Mouse (Mus musculus): ENCODE data around the gene Appl2. TPM values are rescaled to one million over a fixed set of nuclear protein-coding genes. Genes with fewer than 3 reads are reported as not detected.

The Appl2 gene
- polyA plus RNA-seq (2014; fragmentation: Nextera tagmentation; extraction: Ambion mirVana) = 34.2 and 55.1 TPM in 2 replicates

GRCm38 (mm10) chr10:83648131-83649020 is at the start of gene Appl2:
Gene Appl2 (minus strand): TSS chr10:83648738.
- WGBS = 0% methylated on average over 57 of the region's 59 CpGs
- Histone ChIP-seq H3K9ac (replicated peaks; ENCODE audit: low read depth, low read length) (peak within 1 kb of the TSS; percentile 82), H3K4me1 (ENCODE audit: control insufficient read depth, insufficient read depth, low read length) (peaks cover 18% of the 10 kb centered on the region), H3K27me3 (ENCODE audit: control insufficient read depth, insufficient read depth, low read length) (no peaks in the 10 kb centered on the region), H3K9me3 (ENCODE audit: control insufficient read depth, low read length) (no peaks in the 10 kb centered on the region), H3K4me3 (ENCODE audit: low read depth, low read length) (peak within 1 kb of the TSS; percentile 68), H3K4me2 (ENCODE audit: low read depth, low read length) (peak within 1 kb of the TSS; percentile 71), H3K27ac (ENCODE audit: low read depth, low read length) (peak within 1 kb of the TSS; percentile 71), H3K36me3 (ENCODE audit: control insufficient read depth, insufficient read depth, low read length) (no peaks in the 10 kb centered on the region)
- ATAC-seq (ENCODE audit: low read depth) = peak; percentile 97

GRCm38 (mm10) chr10:83696226-83696625 is 47.7 kb upstream of the Appl2 start:
- Histone ChIP-seq H3K27me3 (ENCODE audit: control insufficient read depth, insufficient read depth, low read length) (no peaks in the 10 kb centered on the region), H3K27ac (ENCODE audit: low read depth, low read length) (no peak overlapping the region), H3K9ac (replicated peaks; ENCODE audit: low read depth, low read length) (no peak overlapping the region), H3K4me3 (ENCODE audit: low read depth, low read length) (no peak overlapping the region), H3K4me1 (ENCODE audit: control insufficient read depth, insufficient read depth, low read length) (no peaks in the 10 kb centered on the region), H3K9me3 (ENCODE audit: control insufficient read depth, low read length) (no peaks in the 10 kb centered on the region), H3K4me2 (ENCODE audit: low read depth, low read length) (no peak overlapping the region), H3K36me3 (ENCODE audit: control insufficient read depth, insufficient read depth, low read length) (no peaks in the 10 kb centered on the region)
- 90% methylated on average over 4 of the region's 4 CpGs for WGBS
- ATAC-seq (ENCODE audit: low read depth) = no peak

GRCm38 (mm10) chr10:83692175-83692895 is 43.8 kb upstream of the Appl2 start:
- Histone ChIP-seq H3K4me2 (ENCODE audit: low read depth, low read length) (no peak overlapping the region), H3K36me3 (ENCODE audit: control insufficient read depth, insufficient read depth, low read length) (no peaks in the 10 kb centered on the region), H3K9ac (replicated peaks; ENCODE audit: low read depth, low read length) (no peak overlapping the region), H3K27me3 (ENCODE audit: control insufficient read depth, insufficient read depth, low read length) (no peaks in the 10 kb centered on the region), H3K4me3 (ENCODE audit: low read depth, low read length) (no peak overlapping the region), H3K9me3 (ENCODE audit: control insufficient read depth, low read length) (no peaks in the 10 kb centered on the region), H3K27ac (ENCODE audit: low read depth, low read length) (no peak overlapping the region), H3K4me1 (ENCODE audit: control insufficient read depth, insufficient read depth, low read length) (no peaks in the 10 kb centered on the region)
- 86% methylated on average over 11 of the region's 11 CpGs for WGBS
- ATAC-seq (ENCODE audit: low read depth) = no peak

- ATAC-seq (ENCODE audit: low read depth) = no peak
- Histone ChIP-seq H3K4me1 (ENCODE audit: control insufficient read depth, insufficient read depth, low read length) (no peaks in the 10 kb centered on the region), H3K4me2 (ENCODE audit: low read depth, low read length) (no peak overlapping the region), H3K27ac (ENCODE audit: low read depth, low read length) (no peak overlapping the region), H3K9ac (replicated peaks; ENCODE audit: low read depth, low read length) (no peak overlapping the region), H3K4me3 (ENCODE audit: low read depth, low read length) (no peak overlapping the region), H3K9me3 (ENCODE audit: control insufficient read depth, low read length) (no peaks in the 10 kb centered on the region), H3K27me3 (ENCODE audit: control insufficient read depth, insufficient read depth, low read length) (no peaks in the 10 kb centered on the region), H3K36me3 (ENCODE audit: control insufficient read depth, insufficient read depth, low read length) (no peaks in the 10 kb centered on the region)
- WGBS = 93% methylated on average over 2 of the region's 2 CpGs
Measured at GRCm38 (mm10) chr10:83688215-83688614, 39.7 kb upstream of the Appl2 start.

GRCm38 (mm10) chr10:83681334-83681733 is 32.8 kb upstream of the Appl2 start:
- no peak for ATAC-seq (ENCODE audit: low read depth)
- H3K4me2 ChIP-seq (ENCODE audit: low read depth, low read length) = no peak overlapping the region
- 88% methylated on average over 12 of the region's 12 CpGs for WGBS

GRCm38 (mm10) chr10:83666556-83666955 is 18.0 kb upstream of the Appl2 start:
- Histone ChIP-seq H3K36me3 (ENCODE audit: control insufficient read depth, insufficient read depth, low read length) (no peaks in the 10 kb centered on the region), H3K4me3 (ENCODE audit: low read depth, low read length) (no peak overlapping the region), H3K27ac (ENCODE audit: low read depth, low read length) (no peak overlapping the region), H3K9me3 (ENCODE audit: control insufficient read depth, low read length) (no peaks in the 10 kb centered on the region), H3K4me1 (ENCODE audit: control insufficient read depth, insufficient read depth, low read length) (no peaks in the 10 kb centered on the region), H3K4me2 (ENCODE audit: low read depth, low read length) (no peak overlapping the region), H3K27me3 (ENCODE audit: control insufficient read depth, insufficient read depth, low read length) (no peaks in the 10 kb centered on the region), H3K9ac (replicated peaks; ENCODE audit: low read depth, low read length) (no peak overlapping the region)
- WGBS = 89% methylated on average over 4 of the region's 4 CpGs
- ATAC-seq (ENCODE audit: low read depth) = no peak

More at GRCm38 (mm10) chr10:83681334-83681733, 32.8 kb upstream of the Appl2 start:
- H3K4me3 ChIP-seq (ENCODE audit: low read depth, low read length) = no peak overlapping the region
- no peaks in the 10 kb centered on the region for H3K4me1 ChIP-seq (ENCODE audit: control insufficient read depth, insufficient read depth, low read length)
- no peak overlapping the region for H3K9ac ChIP-seq (replicated peaks; ENCODE audit: low read depth, low read length)
- H3K27ac ChIP-seq (ENCODE audit: low read depth, low read length) = no peak overlapping the region
- no peaks in the 10 kb centered on the region for H3K9me3 ChIP-seq (ENCODE audit: control insufficient read depth, low read length)
- H3K27me3 ChIP-seq (ENCODE audit: control insufficient read depth, insufficient read depth, low read length) = no peaks in the 10 kb centered on the region
- no peaks in the 10 kb centered on the region for H3K36me3 ChIP-seq (ENCODE audit: control insufficient read depth, insufficient read depth, low read length)

GRCm38 (mm10) chr10:83661925-83662324 is 13.4 kb upstream of the Appl2 start:
- no peaks in the 10 kb centered on the region for H3K9me3 ChIP-seq (ENCODE audit: control insufficient read depth, low read length)
- H3K4me3 ChIP-seq (ENCODE audit: low read depth, low read length) = no peak overlapping the region
- WGBS = 71% methylated on average over 8 of the region's 8 CpGs
- H3K4me2 ChIP-seq (ENCODE audit: low read depth, low read length) = no peak overlapping the region
- H3K27me3 ChIP-seq (ENCODE audit: control insufficient read depth, insufficient read depth, low read length) = no peaks in the 10 kb centered on the region
- no peak for ATAC-seq (ENCODE audit: low read depth)
- no peak overlapping the region for H3K9ac ChIP-seq (replicated peaks; ENCODE audit: low read depth, low read length)
- no peak overlapping the region for H3K27ac ChIP-seq (ENCODE audit: low read depth, low read length)
- no peaks in the 10 kb centered on the region for H3K36me3 ChIP-seq (ENCODE audit: control insufficient read depth, insufficient read depth, low read length)
- H3K4me1 ChIP-seq (ENCODE audit: control insufficient read depth, insufficient read depth, low read length) = no peaks in the 10 kb centered on the region

- Histone ChIP-seq H3K4me3 (ENCODE audit: low read depth, low read length) (no peak overlapping the region), H3K27ac (ENCODE audit: low read depth, low read length) (no peak overlapping the region), H3K9me3 (ENCODE audit: control insufficient read depth, low read length) (no peaks in the 10 kb centered on the region), H3K27me3 (ENCODE audit: control insufficient read depth, insufficient read depth, low read length) (no peaks in the 10 kb centered on the region), H3K4me2 (ENCODE audit: low read depth, low read length) (no peak overlapping the region), H3K36me3 (ENCODE audit: control insufficient read depth, insufficient read depth, low read length) (no peaks in the 10 kb centered on the region), H3K9ac (replicated peaks; ENCODE audit: low read depth, low read length) (no peak overlapping the region), H3K4me1 (ENCODE audit: control insufficient read depth, insufficient read depth, low read length) (no peaks in the 10 kb centered on the region)
- WGBS = 78% methylated on average over 4 of the region's 4 CpGs
- ATAC-seq (ENCODE audit: low read depth) = no peak
Measured at GRCm38 (mm10) chr10:83660605-83661004, 12.1 kb upstream of the Appl2 start.

- Histone ChIP-seq H3K9ac (replicated peaks; ENCODE audit: low read depth, low read length) (no peak overlapping the region), H3K27ac (ENCODE audit: low read depth, low read length) (no peak overlapping the region), H3K4me2 (ENCODE audit: low read depth, low read length) (no peak overlapping the region), H3K4me3 (ENCODE audit: low read depth, low read length) (no peak overlapping the region), H3K9me3 (ENCODE audit: control insufficient read depth, low read length) (no peaks in the 10 kb centered on the region), H3K36me3 (ENCODE audit: control insufficient read depth, insufficient read depth, low read length) (no peaks in the 10 kb centered on the region), H3K4me1 (ENCODE audit: control insufficient read depth, insufficient read depth, low read length) (no peaks in the 10 kb centered on the region), H3K27me3 (ENCODE audit: control insufficient read depth, insufficient read depth, low read length) (no peaks in the 10 kb centered on the region)
- ATAC-seq (ENCODE audit: low read depth) = no peak
- 92% methylated on average over 2 of the region's 2 CpGs for WGBS
Measured at GRCm38 (mm10) chr10:83654591-83654990, 6.1 kb upstream of the Appl2 start.
